Mouse (Mus musculus): ENCODE results near the gene Klf6. TPM values are rescaled to one million over a fixed set of nuclear protein-coding genes. Genes with fewer than 3 reads are reported as not detected.

Klf6 gene
- polyA plus RNA-seq, 1 experiment from 2014 or later: 42.6 TPM

DNA sequence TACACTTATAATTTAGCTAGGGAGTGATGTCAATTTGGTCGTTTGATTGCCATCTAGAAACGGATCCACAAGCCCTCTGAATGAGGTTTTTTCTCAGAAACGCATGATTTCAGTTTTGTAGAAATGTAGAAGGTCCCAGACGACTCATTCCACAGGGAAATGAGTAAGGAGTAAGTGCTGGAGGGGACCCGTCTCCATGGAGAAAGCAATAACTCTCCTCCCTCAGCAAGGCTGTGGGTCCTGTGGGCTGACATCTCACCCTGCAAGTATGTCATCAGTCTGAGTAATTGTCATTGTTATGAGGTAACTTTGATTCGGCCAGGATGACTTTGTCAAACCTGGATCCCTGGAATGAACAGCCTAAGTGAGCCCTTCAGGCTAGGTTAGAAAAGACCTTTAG, 4.8 kb downstream of the Klf6 start:
- Histone ChIP-seq H3K27me3 (ENCODE audit: poor library complexity, severe bottlenecking) (peaks cover 22% of the 10 kb centered on the region; the same call in 1 of the 2 replicates), H3K27ac (no peak overlapping the region), H3K36me3 (replicated peaks) (peaks cover 40% of the 10 kb centered on the region), H3K9me3 (no peaks in the 10 kb centered on the region), H3K4me1 (peaks cover 35% of the 10 kb centered on the region), H3K4me3 (no peak overlapping the region)
- WGBS: 95% methylated on average over 6 of the region's 6 CpGs
- no peak for DNase-seq (ENCODE audit: extremely low spot score, low spot score)

DNA sequence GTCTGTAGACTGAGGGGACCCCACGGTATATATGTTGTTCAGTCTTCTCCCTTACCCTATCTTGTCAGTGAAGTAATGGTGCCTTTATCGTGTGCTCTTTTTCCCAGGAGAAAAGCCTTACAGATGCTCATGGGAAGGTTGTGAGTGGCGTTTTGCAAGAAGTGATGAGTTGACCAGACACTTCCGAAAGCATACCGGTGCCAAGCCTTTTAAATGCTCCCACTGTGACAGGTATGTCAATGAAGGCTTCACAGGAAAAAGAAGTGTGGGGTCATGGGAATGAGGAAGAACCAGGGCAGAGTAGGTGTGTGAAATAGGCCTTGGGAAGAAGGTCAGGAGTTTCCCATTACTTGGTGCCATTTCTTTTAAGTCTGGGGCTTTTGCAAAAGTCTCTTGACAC, 5.2 kb downstream of the Klf6 start:
- Histone ChIP-seq H3K36me3 (replicated peaks) (peaks cover 40% of the 10 kb centered on the region), H3K9me3 (no peaks in the 10 kb centered on the region), H3K4me1 (peaks cover 36% of the 10 kb centered on the region), H3K4me3 (no peak overlapping the region), H3K27me3 (ENCODE audit: poor library complexity, severe bottlenecking) (peaks cover 22% of the 10 kb centered on the region; the same call in 1 of the 2 replicates), H3K27ac (no peak overlapping the region)
- 94% methylated on average over 5 of the region's 5 CpGs for WGBS
- DNase-seq (ENCODE audit: extremely low spot score, low spot score): no peak

DNA sequence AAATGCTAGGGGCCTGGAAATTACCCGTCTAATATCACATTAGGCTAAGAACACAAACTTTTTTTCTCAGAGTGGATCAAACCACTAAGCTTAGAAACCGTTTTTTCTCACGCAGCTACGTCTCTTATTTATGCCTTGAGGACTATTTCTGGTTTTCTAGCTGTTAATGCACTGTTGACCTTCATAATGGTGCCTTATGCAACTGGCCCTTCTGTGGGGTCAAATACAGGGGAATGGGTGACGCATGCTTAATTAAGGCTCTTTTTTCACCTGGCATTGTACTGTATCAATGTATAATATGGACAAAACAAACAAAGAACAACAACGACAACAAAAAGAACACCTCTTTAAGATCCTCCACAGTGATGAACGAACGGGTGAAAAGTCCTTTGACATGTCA, 7.1 kb downstream of the Klf6 start:
- WGBS: 91% methylated on average over 8 of the region's 8 CpGs
- DNase-seq (ENCODE audit: extremely low spot score, low spot score): no peak
- H3K4me1 ChIP-seq: peaks cover 29% of the 10 kb centered on the region

DNA sequence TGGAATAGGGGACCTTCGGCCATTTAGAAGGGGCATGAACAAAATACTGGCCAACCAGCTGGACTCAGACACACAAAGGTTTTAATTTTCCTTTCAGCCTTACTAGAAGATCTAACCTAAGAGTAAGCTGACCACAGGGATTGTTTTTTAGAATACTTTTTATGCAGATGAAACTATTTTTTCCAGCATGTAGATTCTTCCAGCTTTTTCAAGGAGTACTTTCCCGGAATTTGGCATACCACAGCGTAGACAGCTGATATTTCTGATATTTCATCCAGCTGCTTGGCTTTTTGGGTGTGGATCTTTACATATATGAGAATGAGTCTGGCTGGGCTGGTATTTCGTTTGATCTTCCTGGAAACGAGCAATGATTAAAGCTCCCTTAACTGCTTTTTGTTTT, 8.2 kb downstream of the Klf6 start:
- H3K27me3 ChIP-seq (ENCODE audit: poor library complexity, severe bottlenecking): peaks cover 22% of the 10 kb centered on the region; the same call in 1 of the 2 replicates
- WGBS: 49% methylated on average over 5 of the region's 5 CpGs
- no peak for DNase-seq (ENCODE audit: extremely low spot score, low spot score)
- no peaks in the 10 kb centered on the region for H3K9me3 ChIP-seq
- H3K4me1 ChIP-seq: peaks cover 21% of the 10 kb centered on the region
- no peak overlapping the region for H3K27ac ChIP-seq
- peaks cover 40% of the 10 kb centered on the region for H3K36me3 ChIP-seq (replicated peaks)
- no peak overlapping the region for H3K4me3 ChIP-seq

More for the DNA sequence above, 7.1 kb downstream of the Klf6 start:
- Histone ChIP-seq H3K36me3 (replicated peaks) (peaks cover 40% of the 10 kb centered on the region), H3K4me3 (no peak overlapping the region), H3K27ac (no peak overlapping the region), H3K27me3 (ENCODE audit: poor library complexity, severe bottlenecking) (peaks cover 22% of the 10 kb centered on the region; the same call in 1 of the 2 replicates), H3K9me3 (no peaks in the 10 kb centered on the region)

DNA sequence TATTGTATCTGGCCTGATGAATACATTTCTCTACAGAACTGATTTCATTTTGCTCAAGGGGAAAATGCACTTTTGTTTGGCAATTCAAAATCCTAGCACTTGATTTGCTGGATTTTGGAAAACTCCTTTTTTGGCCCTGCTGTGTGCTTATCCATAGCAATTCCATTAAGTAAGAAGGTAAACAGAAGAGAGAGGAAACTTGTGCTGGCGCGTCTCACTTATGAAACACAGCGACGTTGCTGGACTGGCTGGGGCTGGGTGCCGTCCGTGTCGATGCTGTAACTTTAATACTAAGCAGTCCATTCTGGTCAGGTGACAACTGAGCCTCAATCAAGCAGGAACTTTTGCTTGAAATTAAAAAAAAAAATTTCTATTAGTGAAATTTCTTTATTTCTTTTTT, 8.6 kb downstream of the Klf6 start:
- DNase-seq (ENCODE audit: extremely low spot score, low spot score): no peak
- H3K4me3 ChIP-seq: no peak overlapping the region
- peaks cover 37% of the 10 kb centered on the region for H3K36me3 ChIP-seq (replicated peaks)
- peaks cover 21% of the 10 kb centered on the region for H3K4me1 ChIP-seq
- H3K9me3 ChIP-seq: no peaks in the 10 kb centered on the region
- WGBS: 3% methylated on average over 7 of the region's 7 CpGs
- peaks cover 18% of the 10 kb centered on the region; the same call in 1 of the 2 replicates for H3K27me3 ChIP-seq (ENCODE audit: poor library complexity, severe bottlenecking)
- no peak overlapping the region for H3K27ac ChIP-seq

DNA sequence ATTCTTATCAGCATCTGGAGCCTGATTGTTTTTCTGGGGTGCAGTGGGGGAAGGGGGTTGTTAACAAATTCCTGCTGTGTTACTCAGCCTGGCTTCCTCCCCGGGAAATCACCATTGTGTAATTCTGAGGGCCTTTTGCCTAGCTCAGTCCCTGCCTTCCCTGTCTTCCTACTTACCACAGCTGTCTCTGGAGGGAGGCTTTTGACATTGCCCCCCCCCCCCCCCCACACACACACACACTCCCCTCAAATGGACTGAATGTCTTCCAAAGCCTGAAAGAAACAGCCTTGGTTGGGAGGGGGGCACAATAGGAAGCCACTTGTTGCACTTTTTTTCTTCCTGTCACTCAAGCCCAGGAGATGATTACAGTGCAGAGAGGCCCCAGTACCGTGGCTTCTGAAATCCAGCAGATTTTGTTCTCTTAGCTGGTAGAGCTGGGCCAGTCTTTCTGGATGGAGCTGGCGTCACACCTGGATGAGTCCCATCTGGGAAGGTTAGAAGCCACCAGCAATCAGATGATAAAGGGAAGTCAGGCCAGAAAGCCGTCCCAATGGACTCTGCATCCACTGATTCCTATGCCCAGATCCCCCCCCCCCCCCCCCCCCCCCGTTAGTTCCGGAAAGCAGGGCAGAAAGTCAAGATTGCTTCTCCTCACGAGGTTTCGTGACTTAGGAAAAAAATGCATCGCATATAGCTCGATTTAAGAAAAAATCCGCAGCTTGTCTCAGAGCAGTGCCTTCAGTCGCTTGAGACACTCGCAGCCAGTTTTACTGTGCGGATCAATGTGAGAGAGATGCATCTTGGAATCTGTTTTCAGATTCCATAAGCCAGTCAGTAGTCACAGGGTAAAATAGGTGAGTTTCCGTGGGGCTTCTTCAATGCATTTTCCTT, 9.3 kb downstream of the Klf6 start:
- H3K27ac ChIP-seq: peak overlapping the region; percentile 67
- DNase-seq (ENCODE audit: extremely low spot score, low spot score): peak; percentile 36
- no peaks in the 10 kb centered on the region for H3K9me3 ChIP-seq
- WGBS: 11% methylated on average over 15 of the region's 15 CpGs
- H3K27me3 ChIP-seq (ENCODE audit: poor library complexity, severe bottlenecking): peaks cover 10% of the 10 kb centered on the region; the same call in 1 of the 2 replicates
- peak overlapping the region; percentile 19 for H3K4me3 ChIP-seq
- H3K36me3 ChIP-seq (replicated peaks): peaks cover 29% of the 10 kb centered on the region
- H3K4me1 ChIP-seq: peaks cover 21% of the 10 kb centered on the region

DNA sequence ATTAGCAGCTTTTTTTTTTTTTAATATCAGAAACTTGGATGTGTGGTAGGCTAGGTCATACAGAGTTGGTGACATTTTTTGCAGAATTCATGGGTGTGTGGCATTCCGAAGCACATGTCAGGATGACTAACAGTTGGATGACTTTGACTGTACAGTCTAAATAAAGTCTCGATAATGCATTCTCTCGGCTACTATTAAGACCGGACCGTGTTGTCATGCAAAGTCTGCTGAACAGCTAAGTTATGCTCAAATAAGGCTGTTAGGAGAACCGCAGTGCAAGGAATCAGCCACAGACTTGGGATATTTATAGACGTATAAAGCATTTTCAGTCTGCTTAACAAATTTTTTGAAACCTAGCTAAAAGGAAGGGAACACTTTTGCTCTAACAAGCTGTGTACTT, 10.1 kb downstream of the Klf6 start:
- no peak for DNase-seq (ENCODE audit: extremely low spot score, low spot score)
- Histone ChIP-seq H3K27me3 (ENCODE audit: poor library complexity, severe bottlenecking) (peaks cover 2% of the 10 kb centered on the region; the same call in 1 of the 2 replicates), H3K4me3 (no peak overlapping the region), H3K27ac (no peak overlapping the region), H3K36me3 (replicated peaks) (peaks cover 22% of the 10 kb centered on the region), H3K4me1 (peaks cover 21% of the 10 kb centered on the region), H3K9me3 (no peaks in the 10 kb centered on the region)
- 95% methylated on average over 7 of the region's 7 CpGs for WGBS

DNA sequence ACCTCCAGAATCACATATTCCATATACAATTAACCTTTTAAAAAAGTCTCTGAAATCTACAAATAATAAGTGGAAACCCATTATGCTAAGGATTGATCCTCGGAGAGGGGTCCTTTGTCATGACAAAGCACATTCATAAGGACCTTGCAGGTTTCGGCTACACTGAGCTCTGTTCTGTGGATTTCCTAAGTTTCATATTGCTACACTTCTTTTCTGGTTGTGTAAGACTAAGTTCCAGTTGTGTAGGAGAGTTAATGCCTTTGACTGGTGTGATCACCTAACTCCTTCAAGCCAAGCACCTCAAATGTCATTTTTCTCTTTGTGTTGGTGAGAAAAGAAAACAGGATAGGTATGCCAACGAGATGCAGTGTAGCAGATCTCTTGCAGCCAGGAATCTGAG, 12.4 kb downstream of the Klf6 start:
- no peak for DNase-seq (ENCODE audit: extremely low spot score, low spot score)
- Histone ChIP-seq H3K27me3 (ENCODE audit: poor library complexity, severe bottlenecking) (no peaks in the 10 kb centered on the region), H3K27ac (no peak overlapping the region), H3K9me3 (no peaks in the 10 kb centered on the region), H3K4me1 (peaks cover 21% of the 10 kb centered on the region), H3K4me3 (no peak overlapping the region), H3K36me3 (replicated peaks) (peaks cover under 1% of the 10 kb centered on the region; the same call in 1 of the 2 replicates)
- 82% methylated on average over 3 of the region's 3 CpGs for WGBS

DNA sequence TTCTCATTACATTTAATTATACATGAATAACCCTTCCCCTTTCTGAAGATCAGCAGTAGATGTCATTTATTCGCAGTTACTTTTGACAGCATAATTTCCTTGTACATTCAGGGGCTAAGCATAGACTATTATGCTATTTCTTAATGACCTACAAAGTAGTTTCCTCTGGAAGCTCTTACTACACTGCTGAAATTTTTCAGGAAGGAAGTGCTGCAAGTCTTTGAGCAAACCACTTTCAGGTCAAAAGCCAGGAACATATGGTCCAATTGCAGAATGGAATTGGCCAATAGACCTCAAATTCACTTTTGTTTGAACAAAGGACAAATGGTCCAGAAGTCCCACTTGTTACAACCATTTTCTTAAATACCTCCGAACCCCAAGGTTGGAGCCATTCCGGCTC, 14.2 kb downstream of the Klf6 start:
- Histone ChIP-seq H3K4me3 (no peak overlapping the region), H3K27me3 (ENCODE audit: poor library complexity, severe bottlenecking) (no peaks in the 10 kb centered on the region), H3K36me3 (replicated peaks) (no peaks in the 10 kb centered on the region), H3K4me1 (peaks cover 7% of the 10 kb centered on the region), H3K27ac (no peak overlapping the region), H3K9me3 (no peaks in the 10 kb centered on the region)
- 95% methylated on average over 3 of the region's 3 CpGs for WGBS
- DNase-seq (ENCODE audit: extremely low spot score, low spot score): no peak

DNA sequence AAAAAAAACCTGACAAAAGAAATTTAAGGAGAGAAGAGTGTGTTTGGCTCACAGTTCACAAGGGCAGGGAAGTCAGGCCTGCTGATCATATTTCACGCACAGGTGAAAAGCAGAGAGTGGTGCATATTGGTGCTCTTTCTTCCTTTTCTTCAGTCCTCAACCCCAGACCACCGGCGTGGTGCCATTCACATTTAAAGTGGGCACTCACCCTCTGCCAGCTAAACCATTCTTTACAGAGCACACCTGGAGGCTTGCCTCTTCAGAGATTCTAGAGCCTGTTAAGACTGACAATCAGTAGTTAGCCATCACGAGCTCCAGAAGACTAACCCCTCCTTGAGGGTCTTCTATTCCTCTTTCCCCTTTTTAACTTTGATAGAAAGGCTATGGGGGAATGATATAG, 17.5 kb downstream of the Klf6 start:
- Histone ChIP-seq H3K4me3 (no peak overlapping the region), H3K36me3 (replicated peaks) (no peaks in the 10 kb centered on the region), H3K27ac (no peak overlapping the region), H3K4me1 (no peaks in the 10 kb centered on the region), H3K27me3 (ENCODE audit: poor library complexity, severe bottlenecking) (no peaks in the 10 kb centered on the region), H3K9me3 (no peaks in the 10 kb centered on the region)
- no peak for DNase-seq (ENCODE audit: extremely low spot score, low spot score)
- 49% methylated on average over 4 of the region's 4 CpGs for WGBS

DNA sequence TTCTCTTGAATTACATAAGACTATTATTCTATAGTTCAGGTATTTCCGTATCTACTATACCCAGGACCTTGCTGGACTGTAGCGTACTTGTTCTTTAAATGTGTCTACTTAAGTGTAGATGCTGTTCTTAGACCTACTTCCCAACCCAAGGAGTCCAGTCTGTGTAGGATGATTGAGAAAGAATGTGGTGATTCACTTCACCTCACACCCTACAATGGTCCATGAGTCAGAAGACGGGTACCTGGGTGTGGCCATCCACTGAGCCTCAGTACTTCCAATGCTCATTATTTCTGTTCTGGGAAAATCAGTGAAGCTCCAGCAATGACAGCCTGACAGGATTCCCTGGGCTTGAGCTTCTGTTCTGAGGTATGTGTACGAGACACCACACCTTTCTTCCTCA, 25.5 kb downstream of the Klf6 start:
- Histone ChIP-seq H3K9me3 (no peaks in the 10 kb centered on the region), H3K36me3 (replicated peaks) (no peaks in the 10 kb centered on the region), H3K4me3 (no peak overlapping the region), H3K27me3 (ENCODE audit: poor library complexity, severe bottlenecking) (no peaks in the 10 kb centered on the region), H3K27ac (no peak overlapping the region), H3K4me1 (no peaks in the 10 kb centered on the region)
- DNase-seq (ENCODE audit: extremely low spot score, low spot score): no peak
- 96% methylated on average over 4 of the region's 4 CpGs for WGBS

DNA sequence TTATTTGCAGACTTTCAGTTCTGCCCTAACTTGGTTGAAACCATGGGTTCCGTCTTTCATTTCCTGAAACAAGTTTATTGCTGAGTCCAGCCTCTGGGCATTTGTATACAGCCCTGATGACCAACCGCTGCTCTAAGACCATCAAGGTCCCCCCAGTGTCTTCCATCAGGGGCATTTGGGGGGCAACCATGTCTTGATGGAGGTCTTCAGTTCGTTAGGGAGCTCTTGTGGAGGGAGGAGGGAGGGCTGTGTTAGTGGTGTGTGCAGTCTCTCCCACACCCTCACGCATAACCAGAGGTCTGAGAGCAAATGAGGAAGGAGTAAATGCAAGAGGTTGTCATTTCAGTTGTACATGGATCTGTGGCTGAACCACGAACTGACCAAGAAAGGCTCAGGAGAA, 26.9 kb downstream of the Klf6 start:
- Histone ChIP-seq H3K27me3 (ENCODE audit: poor library complexity, severe bottlenecking) (no peaks in the 10 kb centered on the region), H3K36me3 (replicated peaks) (no peaks in the 10 kb centered on the region), H3K9me3 (no peaks in the 10 kb centered on the region), H3K4me3 (no peak overlapping the region), H3K4me1 (no peaks in the 10 kb centered on the region), H3K27ac (no peak overlapping the region)
- 81% methylated on average over 5 of the region's 5 CpGs for WGBS
- DNase-seq (ENCODE audit: extremely low spot score, low spot score): no peak

DNA sequence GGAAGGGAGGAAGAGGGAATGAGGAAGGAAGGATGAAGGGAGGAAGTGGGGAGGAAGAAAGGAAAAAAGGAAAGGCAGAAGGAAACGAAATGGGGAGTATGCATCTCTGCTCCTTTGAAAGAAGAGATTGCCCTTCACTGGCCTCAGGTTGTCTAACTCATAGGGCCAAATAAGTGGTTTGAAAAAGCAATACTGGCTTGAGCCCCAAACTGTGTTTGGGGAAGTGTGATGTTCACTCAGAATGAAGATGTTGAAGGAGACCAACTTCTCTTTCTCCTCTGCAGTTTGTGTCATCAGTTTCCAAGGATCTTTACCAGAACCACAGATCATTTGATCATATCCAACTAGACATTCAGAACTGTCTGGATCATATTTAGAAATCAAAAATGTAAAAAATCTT, 27.4 kb downstream of the Klf6 start:
- no peak overlapping the region for H3K4me3 ChIP-seq
- no peak overlapping the region for H3K27ac ChIP-seq
- no peaks in the 10 kb centered on the region for H3K9me3 ChIP-seq
- no peak for DNase-seq (ENCODE audit: extremely low spot score, low spot score)
- H3K27me3 ChIP-seq (ENCODE audit: poor library complexity, severe bottlenecking): no peaks in the 10 kb centered on the region
- H3K4me1 ChIP-seq: no peaks in the 10 kb centered on the region
- WGBS: 78% methylated on average over 1 of the region's 1 CpGs
- no peaks in the 10 kb centered on the region for H3K36me3 ChIP-seq (replicated peaks)

Data from forebrain, embryonic 10.5 days (tissue).